Mouse (Mus musculus) olfactory bulb, adult 2 months (tissue): ENCODE measurements around the gene Il11ra1.

Source experiments
- CTCF ChIP-seq: fragments of 200-500 bp; IDR thresholded peaks from 2 replicates; pipeline ENCODE4 v1.5.1; 2012; ENCODE audit warnings: low read depth, mild to moderate bottlenecking, low read length, moderate library complexity; ENCODE audit not compliant: insufficient read depth
- POLR2A ChIP-seq: fragments of 200-500 bp; IDR thresholded peaks from 2 replicates; pipeline ENCODE4 v1.6.1; 2012; ENCODE audit warnings: mild to moderate bottlenecking, low read depth, low read length, moderate library complexity; ENCODE audit not compliant: insufficient read depth

DNA sequence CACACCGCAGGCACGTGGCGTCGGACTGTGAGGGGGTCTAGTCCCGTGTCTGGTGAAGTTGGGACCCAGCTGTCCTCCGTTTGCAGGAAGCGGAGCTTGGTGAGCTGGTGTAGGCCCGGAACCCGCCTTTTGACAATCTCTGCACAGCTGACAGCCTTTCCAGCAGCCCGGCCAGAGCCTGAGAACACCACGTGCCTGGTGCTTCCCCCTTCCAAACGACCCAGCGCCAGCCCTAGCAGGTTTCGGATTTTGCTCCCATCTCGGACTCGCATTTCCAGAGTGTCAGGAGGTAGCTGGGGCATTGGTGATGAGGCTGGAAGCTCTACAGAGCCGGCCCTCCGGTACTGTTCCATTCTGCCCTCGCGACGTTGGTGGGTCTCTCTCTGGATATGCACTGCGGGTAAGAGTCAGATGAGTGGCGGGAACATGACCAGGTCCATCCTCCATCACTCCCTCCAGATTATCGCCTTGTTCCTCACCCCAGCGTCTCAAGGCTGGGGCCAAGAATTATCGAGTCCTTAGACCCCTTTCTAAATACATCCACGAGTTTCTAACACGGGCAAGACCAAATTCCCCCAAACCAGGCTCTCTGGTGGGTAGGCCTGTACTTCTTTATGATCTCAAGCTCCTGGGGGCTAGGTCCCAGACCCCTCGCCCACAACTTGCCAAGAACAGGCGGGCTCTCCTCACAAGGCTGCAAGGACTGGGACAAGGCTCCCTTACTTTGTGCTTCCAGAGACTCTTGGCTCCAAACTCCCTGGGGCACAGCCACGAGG lies 12.8 kb downstream of the Il11ra1 start:
- no peak for TF ChIP-seq POLR2A
- TF ChIP-seq CTCF = no peak
